In genomic region chr7:89339142-89339435, GRCm38 (mm10) we compare ENCODE assay signal across 8 mouse cellular contexts.
DNase-seq lines count a peak whose midpoint lies in the region; ATAC-seq and TF ChIP-seq lines count a peak whose summit lies in the region.

No protein-coding gene starts in this region.

- in situ Hi-C loops in ES-E14 (cut with MboI; ENCODE audit: low sequenced_read_pairs in 2 of 2, unreplicated experiment in 2 of 2): no loop called here

- peaks cover 17% of the 10 kb centered on the region for H3K4me1 ChIP-seq in heart, embryonic 10.5 days
- H3K4me1 ChIP-seq in ES-E14 (ENCODE audit: control insufficient read depth in 2 of 2, insufficient read depth in 2 of 2, low read length in 2 of 2, poor library complexity in 1 of 2): peaks cover 4 to 7% of the 10 kb centered on the region in 2 experiments; a peak in 3 of 4 replicates

- H3K4me3 ChIP-seq in heart, embryonic 10.5 days: peak overlapping the region; percentile 97
- H3K4me3 ChIP-seq in ES-E14 (ENCODE audit: insufficient read depth in 1 of 2, low read depth in 1 of 2, low read length in 2 of 2, poor library complexity in 1 of 2, severe bottlenecking in 1 of 2): peak overlapping the region; percentile 94 to 98

- intact Hi-C loops in left cerebral cortex, postnatal 10 days (cut with DNase I): loop anchor here (10.0 kb wide), 1 partner anchor 164 kb away; no protein-coding TSS in a partner anchor

- H3K9me3 ChIP-seq in heart, embryonic 10.5 days: no peaks in the 10 kb centered on the region
- H3K9me3 ChIP-seq in ES-E14 (ENCODE audit: control insufficient read depth, insufficient read depth, low read depth, low read length): no peaks in the 10 kb centered on the region

- no peaks in the 10 kb centered on the region for H3K27me3 ChIP-seq in heart, embryonic 10.5 days (ENCODE audit: insufficient read depth, poor library complexity, severe bottlenecking)

- ATAC-seq in hematopoietic stem cell, adult 5-6 weeks (replicated peaks in 1 of 2; ENCODE audit: insufficient read depth in 1 of 2, low FRiP score in 2 of 2, low TSS enrichment in 1 of 2, low read depth in 1 of 2, poor library complexity in 2 of 2, severe bottlenecking in 2 of 2): peak; percentile 24 to 36; a peak in 2 of 4 replicates
- peak; percentile 51 for ATAC-seq in megakaryocyte progenitor cell, adult 5-6 weeks (replicated peaks; ENCODE audit: poor library complexity)

- DNase-seq in heart, embryonic 10.5 days (ENCODE audit: low spot score): no peak
- no peak for DNase-seq in heart, adult 18-20 months
- no peak for DNase-seq in ES-E14 (ENCODE audit: low read depth, low spot score)
- no peak for DNase-seq in left cerebral cortex, postnatal 10 days (ENCODE audit: extremely low spot score in 1 of 2, low spot score in 2 of 2)
- no peak for DNase-seq in embryo, embryonic 10 days (ENCODE audit: low spot score)
- no peak for DNase-seq in ovary, postnatal 36 days (ENCODE audit: low spot score)

- no peaks in the 10 kb centered on the region for H3K36me3 ChIP-seq in heart, embryonic 10.5 days
- no peaks in the 10 kb centered on the region for H3K36me3 ChIP-seq in ES-E14 (ENCODE audit: control insufficient read depth, insufficient read depth, low read length, poor library complexity, severe bottlenecking)

- no peak overlapping the region; the same call in 1 of the 2 replicates for H3K9ac ChIP-seq in ES-E14 (ENCODE audit: insufficient read depth, low read depth, low read length, poor library complexity, severe bottlenecking)

- H3K27ac ChIP-seq in heart, embryonic 10.5 days: peak overlapping the region; percentile 95
- H3K27ac ChIP-seq in ES-E14 (ENCODE audit: insufficient read depth, low read depth, low read length, poor library complexity, severe bottlenecking): no peak overlapping the region

TF ChIP-seq in ES-E14, 5 proteins besides CTCF, POLR2A, EP300 and RAD21:
- TF ChIP-seq MAFK (IDR thresholded peaks at IDR 0.05; ENCODE audit: insufficient read depth, low read depth, low read length): no peak
